Mouse (Mus musculus): ENCODE results near the gene Atox1.
A peak's percentile ranks its signal among the peaks of the same experiment; 100 is the strongest.
"Not testable (repeated sequence)": the region's sequence is repeated elsewhere in the genome, so short reads cannot be mapped to it uniquely, and the experiment has no call there.

Atox1 gene

GRCm38 (mm10) chr11:55450311-55450710 is 10.7 kb downstream of the Atox1 start:
- DNase-seq (ENCODE audit: low spot score), result no peak

DNA sequence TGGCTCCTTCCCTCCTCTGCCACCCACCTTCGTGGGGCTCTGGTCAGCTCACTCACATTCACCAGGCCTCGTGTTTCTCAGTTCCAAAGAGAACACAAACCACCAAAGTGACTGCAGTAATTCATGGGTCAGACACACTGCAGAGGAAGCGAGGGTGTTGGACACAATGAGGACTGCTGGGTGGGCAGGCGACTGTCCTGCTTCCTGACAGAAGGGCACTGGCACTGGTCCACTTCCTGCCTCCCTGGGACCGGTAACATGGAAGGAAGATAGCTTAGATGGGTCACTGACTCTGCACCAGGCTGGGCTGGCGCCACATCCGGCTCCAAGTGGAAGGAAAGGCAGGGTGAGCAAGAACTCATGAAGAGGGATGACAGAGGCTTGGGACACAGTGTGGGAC is 11.5 kb downstream of the Atox1 start:
- DNase-seq (ENCODE audit: low spot score), result no peak

- peak; percentile 66 for DNase-seq (ENCODE audit: low spot score)
Observed at GRCm38 (mm10) chr11:55446579-55446978, 14.5 kb downstream of the Atox1 start.

- peak; percentile 56 for DNase-seq (ENCODE audit: low spot score)
Observed at GRCm38 (mm10) chr11:55444772-55445171, 16.3 kb downstream of the Atox1 start.

- no peak for DNase-seq (ENCODE audit: low spot score)
Observed at GRCm38 (mm10) chr11:55439718-55440117, 21.3 kb downstream of the Atox1 start.

DNA sequence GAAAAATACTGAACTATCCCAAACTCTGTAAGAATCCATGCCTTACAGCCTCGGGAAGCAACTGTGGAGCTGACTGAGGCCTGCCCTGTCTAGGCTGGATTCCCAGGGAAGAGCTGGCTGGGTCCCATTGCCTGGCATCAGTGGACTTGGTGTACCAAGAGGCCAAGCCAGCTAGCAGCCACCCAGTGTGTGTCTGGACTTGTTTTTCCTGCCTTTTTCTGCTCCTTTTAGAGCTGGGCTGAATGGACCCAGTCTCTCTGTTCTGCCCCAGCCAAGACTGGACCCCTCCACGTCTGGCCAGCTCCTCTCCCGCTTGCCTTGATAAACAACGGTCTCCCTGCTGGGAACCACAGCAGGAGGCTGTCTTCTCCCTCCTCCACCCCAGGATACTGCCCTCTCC is 23.0 kb downstream of the Atox1 start:
- DNase-seq (ENCODE audit: low spot score), result no peak

DNA sequence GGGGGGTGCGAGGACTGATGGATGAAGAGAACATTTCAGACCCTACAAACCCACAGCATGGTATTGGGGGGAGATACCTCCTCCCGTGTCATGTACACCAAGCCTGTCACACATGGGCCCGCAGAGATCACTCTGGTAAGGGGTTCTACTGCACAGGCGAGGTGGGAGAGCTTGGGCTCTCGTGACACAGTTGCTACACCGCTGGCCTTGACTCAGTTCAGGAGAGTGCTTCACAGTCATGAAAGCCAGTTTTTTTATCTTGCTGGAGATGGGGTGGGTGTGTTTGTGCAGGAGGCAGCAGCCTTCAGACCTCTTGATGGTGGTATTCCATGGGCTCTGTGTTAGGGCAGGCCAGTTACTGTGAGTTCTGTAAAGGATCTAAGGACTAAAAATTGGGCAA is 24.9 kb downstream of the Atox1 start:
- no peak for DNase-seq (ENCODE audit: low spot score)

GRCm38 (mm10) chr11:55432981-55433380 is 28.1 kb downstream of the Atox1 start:
- no peak for DNase-seq (ENCODE audit: low spot score)

- no peak for DNase-seq (ENCODE audit: low spot score)
Observed at GRCm38 (mm10) chr11:55429973-55430372, 31.1 kb downstream of the Atox1 start.

- no peak for DNase-seq (ENCODE audit: low spot score)
Observed at GRCm38 (mm10) chr11:55428186-55429012, 32.6 kb downstream of the Atox1 start.

- no peak for DNase-seq (ENCODE audit: low spot score)
Observed at GRCm38 (mm10) chr11:55424746-55425360, 36.2 kb downstream of the Atox1 start.

GRCm38 (mm10) chr11:55423756-55424155 is 37.3 kb downstream of the Atox1 start:
- DNase-seq (ENCODE audit: low spot score), result no peak

- DNase-seq (ENCODE audit: low spot score), result no peak
Observed at GRCm38 (mm10) chr11:55422978-55423377, 38.1 kb downstream of the Atox1 start, which contains the start of gene Sparc. Gene Sparc, minus strand, starts transcription at chr11:55423183.

DNA sequence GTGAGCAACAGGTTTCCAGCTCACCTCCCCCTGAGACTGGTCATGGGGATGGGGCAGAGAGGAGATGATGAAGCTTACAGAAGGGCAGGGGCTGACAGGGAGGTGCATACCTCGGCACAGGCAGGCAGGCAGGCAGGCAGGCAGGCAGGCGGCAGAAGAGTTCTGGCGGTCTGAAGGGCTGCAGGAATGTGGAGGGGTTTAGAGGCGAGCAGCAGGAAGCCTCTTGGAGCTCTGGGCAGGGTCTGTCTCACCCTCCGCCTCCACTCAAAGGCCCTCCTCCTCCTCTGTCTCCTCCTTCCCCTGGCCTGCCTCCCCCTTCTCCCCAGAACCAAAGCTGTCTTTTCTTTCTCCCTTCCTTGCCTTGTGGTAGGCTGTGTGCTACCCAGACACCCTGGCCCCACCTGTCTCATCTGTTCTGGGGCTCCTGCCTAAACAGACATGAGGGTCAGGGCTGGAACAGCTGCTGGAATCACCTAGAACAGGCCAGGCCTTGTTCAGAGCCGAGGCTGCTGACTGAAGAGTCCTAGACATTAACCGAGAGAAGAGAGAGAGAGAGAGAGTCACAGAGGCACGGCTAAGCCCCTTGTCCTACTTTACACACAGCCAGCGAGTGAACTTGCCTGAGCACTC is 41.2 kb downstream of the Atox1 start:
- DNase-seq (ENCODE audit: low spot score), result no peak

GRCm38 (mm10) chr11:55419296-55419677 is 41.8 kb downstream of the Atox1 start:
- DNase-seq (ENCODE audit: low spot score), result no peak

GRCm38 (mm10) chr11:55418704-55419061 is 42.4 kb downstream of the Atox1 start:
- DNase-seq (ENCODE audit: low spot score), result no peak

GRCm38 (mm10) chr11:55417898-55418703 is 42.9 kb downstream of the Atox1 start:
- DNase-seq (ENCODE audit: low spot score), result no peak

- DNase-seq (ENCODE audit: low spot score), result no peak
Observed at GRCm38 (mm10) chr11:55416609-55417265, 44.3 kb downstream of the Atox1 start.

DNA sequence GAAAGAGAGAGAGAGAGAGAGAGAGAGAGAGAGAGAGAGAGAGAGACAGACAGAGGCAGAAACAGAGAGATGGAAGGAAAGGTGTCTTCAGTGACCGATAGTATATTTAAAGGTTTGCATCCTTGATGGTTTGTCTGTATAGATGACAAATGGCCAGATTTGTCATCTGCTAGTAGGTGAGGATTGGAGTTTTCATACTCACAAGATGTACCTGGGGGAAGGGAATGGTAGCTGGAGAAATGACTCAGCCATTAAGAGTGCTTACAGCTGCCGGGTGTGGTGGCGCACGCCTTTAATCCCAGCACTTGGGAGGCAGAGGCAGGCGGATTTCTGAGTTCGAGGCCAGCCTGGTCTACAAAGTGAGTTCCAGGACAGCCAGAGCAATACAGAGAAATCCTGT is 45.3 kb downstream of the Atox1 start:
- not testable (repeated sequence) for DNase-seq (ENCODE audit: low spot score)

DNA sequence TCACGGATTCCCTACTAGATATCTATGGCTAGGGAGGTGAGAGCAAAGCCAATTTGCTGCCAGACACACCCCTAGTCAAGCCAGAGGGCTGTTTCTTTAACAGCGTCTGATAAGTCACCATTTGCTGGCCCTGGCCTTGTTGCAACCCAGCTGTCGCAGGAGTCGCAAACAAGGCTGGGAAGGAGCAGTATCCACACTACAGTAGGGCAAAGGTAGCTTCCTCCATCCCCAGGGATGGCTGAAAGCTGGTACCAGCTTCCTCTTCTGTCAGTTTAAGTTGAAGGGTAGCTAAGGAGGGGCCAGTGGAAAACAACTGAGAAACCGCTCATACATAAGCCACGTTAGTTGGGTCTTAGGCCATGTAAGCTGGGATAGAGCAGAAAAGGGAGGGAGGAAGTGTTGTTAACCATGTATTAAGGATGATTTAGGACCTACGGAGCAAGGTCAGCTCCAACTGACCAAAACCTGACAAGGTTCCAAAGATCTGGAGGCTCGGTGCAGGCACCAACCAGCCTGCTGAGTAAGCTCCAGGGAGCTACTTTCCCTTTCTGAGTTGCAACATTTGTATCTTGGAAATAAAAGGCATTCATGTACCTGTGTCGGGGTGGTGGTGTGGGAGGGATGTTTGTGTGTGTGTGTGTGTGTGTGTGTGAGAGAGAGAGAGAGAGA is 45.9 kb downstream of the Atox1 start:
- no peak for DNase-seq (ENCODE audit: low spot score)

DNA sequence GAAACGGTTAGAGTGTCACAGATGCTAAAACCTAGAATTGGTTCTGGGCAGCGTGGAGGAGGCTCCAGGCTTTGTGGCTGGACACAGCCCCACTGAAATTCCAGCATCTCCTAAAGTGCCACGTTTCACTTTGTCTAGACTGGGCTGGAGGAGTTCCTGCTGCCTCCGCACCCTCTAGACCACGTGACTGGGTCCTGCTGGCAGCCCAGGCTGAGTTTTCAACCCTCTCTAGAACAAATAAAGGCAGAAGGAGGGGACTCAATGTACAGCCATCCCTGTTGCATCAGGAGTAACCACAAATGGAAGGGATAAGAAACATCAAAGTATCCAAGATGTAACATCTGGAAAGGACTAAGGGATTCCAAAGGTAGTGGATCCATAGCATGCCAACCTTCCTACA is 46.7 kb downstream of the Atox1 start:
- no peak for DNase-seq (ENCODE audit: low spot score)
